Mouse (Mus musculus) E14TG2a.4 (cell line): ENCODE results near the gene Chst12.
"Not testable (repeated sequence)": the region's sequence is repeated elsewhere in the genome, so short reads cannot be mapped to it uniquely, and the experiment has no call there.

ENCODE experiments used
- H3K27me3 ChIP-seq: 2 replicates; pipeline ENCODE4 v1.6.1; 2014; ENCODE audit warnings: low read length, control low read depth; ENCODE audit not compliant: insufficient read depth
- H3K36me3 ChIP-seq: 2 replicates; pipeline ENCODE4 v1.6.1; 2014; ENCODE audit warnings: low read length, control low read depth; ENCODE audit not compliant: insufficient read depth
- H3K4me1 ChIP-seq: replicated peaks from 2 replicates; pipeline ENCODE4 v1.6.1; 2014; ENCODE audit warnings: low read depth, low read length, control low read depth
- H3K4me3 ChIP-seq: replicated peaks from 2 replicates; pipeline ENCODE4 v1.5.1; 2014; ENCODE audit warnings: mild to moderate bottlenecking, low read length
- H3K9me3 ChIP-seq: 2 replicates; pipeline ENCODE4 v1.6.1; 2014; ENCODE audit warnings: low read length, control low read depth
- CTCF ChIP-seq: conservative IDR thresholded peaks from 2 replicates; pipeline ENCODE4 v1.5.1; 2014; ENCODE audit warnings: low read length
- NANOG ChIP-seq: IDR thresholded peaks from 2 replicates; pipeline ENCODE4 v1.6.1; 2014; ENCODE audit warnings: borderline replicate concordance, low read length, mixed read lengths
- POU5F1 ChIP-seq: IDR thresholded peaks from 2 replicates; pipeline ENCODE4 v1.6.1; 2014; ENCODE audit warnings: low read length, borderline replicate concordance

The Chst12 gene

GRCm38 (mm10) chr5:140505208-140505780 is at the start of gene Chst12:
TSS of gene Chst12 (plus strand) at chr5:140505550.
- H3K27me3 ChIP-seq, result peaks cover 10% of the 10 kb centered on the region; the same call in 1 of the 2 replicates
- H3K9me3 ChIP-seq, result no peaks in the 10 kb centered on the region
- H3K4me1 ChIP-seq, result peaks cover 75% of the 10 kb centered on the region
- peak within 1 kb of the TSS; percentile 88 for H3K4me3 ChIP-seq
- no peak for TF ChIP-seq POU5F1
- no peak for TF ChIP-seq NANOG
- no peak for TF ChIP-seq CTCF
- H3K36me3 ChIP-seq, result no peaks in the 10 kb centered on the region

GRCm38 (mm10) chr5:140461476-140461875 is 43.9 kb upstream of the Chst12 start:
- TF ChIP-seq NANOG (no peak), CTCF (no peak), POU5F1 (no peak)
- Histone ChIP-seq H3K4me3 (no peak overlapping the region), H3K9me3 (peaks cover 19% of the 10 kb centered on the region), H3K27me3 (no peaks in the 10 kb centered on the region), H3K4me1 (peaks cover 13% of the 10 kb centered on the region), H3K36me3 (no peaks in the 10 kb centered on the region)

GRCm38 (mm10) chr5:140463151-140463550 is 42.2 kb upstream of the Chst12 start:
- H3K36me3 ChIP-seq, H3K27me3 ChIP-seq, H3K4me3 ChIP-seq: not testable (repeated sequence)
- peaks cover 19% of the 10 kb centered on the region for H3K9me3 ChIP-seq
- H3K4me1 ChIP-seq, result peaks cover 14% of the 10 kb centered on the region

GRCm38 (mm10) chr5:140464943-140465342 is 40.4 kb upstream of the Chst12 start:
- Histone ChIP-seq H3K4me1 (peaks cover 20% of the 10 kb centered on the region), H3K4me3 (no peak overlapping the region), H3K36me3 (no peaks in the 10 kb centered on the region), H3K9me3 (peaks cover 19% of the 10 kb centered on the region), H3K27me3 (peaks cover 22% of the 10 kb centered on the region)
- TF ChIP-seq POU5F1 (no peak), CTCF (no peak), NANOG (no peak)

- peak; percentile 94 for TF ChIP-seq CTCF
- TF ChIP-seq POU5F1, result no peak
- peaks cover 17% of the 10 kb centered on the region for H3K27me3 ChIP-seq
- no peak overlapping the region for H3K4me3 ChIP-seq
- H3K4me1 ChIP-seq, result peaks cover 22% of the 10 kb centered on the region
- H3K9me3 ChIP-seq, result peaks cover 7% of the 10 kb centered on the region
- H3K36me3 ChIP-seq, result no peaks in the 10 kb centered on the region
Measured at GRCm38 (mm10) chr5:140472336-140472735, 33.0 kb upstream of the Chst12 start.

- TF ChIP-seq NANOG (no peak), CTCF (no peak), POU5F1 (no peak)
- Histone ChIP-seq H3K4me3 (no peak overlapping the region), H3K27me3 (peaks cover 13% of the 10 kb centered on the region), H3K36me3 (no peaks in the 10 kb centered on the region), H3K9me3 (peaks cover 8% of the 10 kb centered on the region; the same call in 1 of the 2 replicates), H3K4me1 (peaks cover 2% of the 10 kb centered on the region)
Measured at GRCm38 (mm10) chr5:140481458-140481857, 23.9 kb upstream of the Chst12 start.

- H3K9me3 ChIP-seq, result no peaks in the 10 kb centered on the region
- H3K4me1 ChIP-seq, result peaks cover 19% of the 10 kb centered on the region
- no peaks in the 10 kb centered on the region for H3K36me3 ChIP-seq
- H3K4me3 ChIP-seq, result no peak overlapping the region
- TF ChIP-seq POU5F1 (no peak), NANOG (no peak), CTCF (no peak)
- H3K27me3 ChIP-seq, result peaks cover 46% of the 10 kb centered on the region
Measured at GRCm38 (mm10) chr5:140491142-140491541, 14.2 kb upstream of the Chst12 start.

- Histone ChIP-seq H3K9me3 (no peaks in the 10 kb centered on the region), H3K27me3 (peaks cover 31% of the 10 kb centered on the region), H3K4me3 (peak overlapping the region; percentile 48; the same call in 1 of the 2 replicates), H3K36me3 (no peaks in the 10 kb centered on the region), H3K4me1 (peaks cover 19% of the 10 kb centered on the region)
- TF ChIP-seq NANOG (no peak), CTCF (no peak), POU5F1 (no peak)
Measured at GRCm38 (mm10) chr5:140492684-140493233, 12.6 kb upstream of the Chst12 start.

- H3K4me1 ChIP-seq, result peaks cover 24% of the 10 kb centered on the region
Measured at GRCm38 (mm10) chr5:140498176-140498575, 7.2 kb upstream of the Chst12 start.

More at GRCm38 (mm10) chr5:140498176-140498575, 7.2 kb upstream of the Chst12 start:
- Histone ChIP-seq H3K4me3 (no peak overlapping the region), H3K9me3 (no peaks in the 10 kb centered on the region), H3K27me3 (peaks cover 3% of the 10 kb centered on the region; the same call in 1 of the 2 replicates), H3K36me3 (no peaks in the 10 kb centered on the region)
- TF ChIP-seq POU5F1, result no peak
- no peak for TF ChIP-seq CTCF
- TF ChIP-seq NANOG, result no peak
